Mouse (Mus musculus) intestine, postnatal 0 days (tissue): ENCODE data around the gene Cfap100. TPM values are rescaled to one million over a fixed set of nuclear protein-coding genes. Genes with fewer than 3 reads are reported as not detected.

Source experiments
- ATAC-seq: fragments of 200-750 bp; cut with Nextera tagmentation; 2 replicates; pipeline ENCODE4 v1.8.0; 2017; ENCODE audit warnings: mild to moderate bottlenecking, moderate TSS enrichment, moderate library complexity
- H3K27ac ChIP-seq: fragments of 300-500 bp; sonication (generic); 2 replicates; pipeline ENCODE4 v1.5.1; 2014; ENCODE audit warnings: mild to moderate bottlenecking, low read depth, low read length, moderate library complexity
- H3K27me3 ChIP-seq: fragments of 300-500 bp; sonication (generic); replicated peaks from 2 replicates; pipeline ENCODE4 v1.6.1; 2014; ENCODE audit warnings: low read length, mixed read lengths; ENCODE audit not compliant: control insufficient read depth, insufficient read depth
- H3K36me3 ChIP-seq: fragments of 300-500 bp; sonication (generic); 2 replicates; pipeline ENCODE4 v1.6.1; 2014; ENCODE audit warnings: mild to moderate bottlenecking, moderate library complexity; ENCODE audit not compliant: control insufficient read depth, insufficient read depth
- H3K4me1 ChIP-seq: fragments of 300-500 bp; sonication (generic); replicated peaks from 2 replicates; pipeline ENCODE4 v1.6.1; 2014; ENCODE audit warnings: antibody characterized with exemption, low read length, mixed read lengths; ENCODE audit not compliant: control insufficient read depth, insufficient read depth
- H3K4me2 ChIP-seq: fragments of 300-500 bp; sonication (generic); replicated peaks from 2 replicates; pipeline ENCODE4 v1.6.1; 2014; ENCODE audit warnings: low read depth, mild to moderate bottlenecking, moderate library complexity
- H3K4me3 ChIP-seq: fragments of 300-500 bp; sonication (generic); 2 replicates; pipeline ENCODE4 v1.5.1; 2014; ENCODE audit warnings: low read depth, low read length
- H3K9ac ChIP-seq: fragments of 300-500 bp; sonication (generic); 2 replicates; pipeline ENCODE4 v1.6.1; 2014; ENCODE audit warnings: mild to moderate bottlenecking, low read depth, low read length
- H3K9me3 ChIP-seq: fragments of 300-500 bp; sonication (generic); 2 replicates; pipeline ENCODE4 v1.6.1; 2016; ENCODE audit warnings: mixed run types; ENCODE audit not compliant: control insufficient read depth
- CTCF ChIP-seq: sonication (generic); IDR thresholded peaks from 2 replicates; pipeline ENCODE4 v1.5.1; 2016; ENCODE audit warnings: low read depth, mild to moderate bottlenecking, control low read depth, antibody characterized with exemption, moderate library complexity
- WGBS: fragments of 180-500 bp; shearing (Covaris S2); extraction: QIAGEN DNeasy Blood & Tissue Kit; methylation state at CpG from one replicate; pipeline ENCODE4 v1.1.7; 2014; 5-methylcytosine and 5-hydroxymethylcytosine counted together
- polyA plus RNA-seq: library from polyadenylated mRNA; unstranded; fragments of >200 nt; fragmentation: Nextera tagmentation; extraction: Ambion mirVana; gene quantifications from 2 replicates; pipeline ENCODE4 v1.2.1, GENCODE M21; 2015

Cfap100 gene
- 0.07 TPM in 1 of 2 replicates, not detected in the other for polyA plus RNA-seq

- Histone ChIP-seq H3K27ac (no peak within 1 kb of the TSS), H3K9me3 (no peaks in the 10 kb centered on the region), H3K4me1 (no peaks in the 10 kb centered on the region), H3K27me3 (no peaks in the 10 kb centered on the region; the same call in 1 of the 2 replicates), H3K4me2 (peak within 1 kb of the TSS; percentile 78), H3K9ac (peak within 1 kb of the TSS; percentile 23; the same call in 1 of the 2 replicates), H3K36me3 (no peaks in the 10 kb centered on the region), H3K4me3 (peak within 1 kb of the TSS; percentile 38)
- under 1% methylated on average over 31 of the region's 31 CpGs for WGBS
- TF ChIP-seq CTCF: peak; percentile 82
- ATAC-seq: peak; percentile 72
These were observed at the start of gene Cfap100 for GRCm38 (mm10) chr6:90428380-90428974. TSS of gene Cfap100 (minus strand) at chr6:90428797.

GRCm38 (mm10) chr6:90476941-90477518 lies 48.4 kb upstream of the Cfap100 start:
- no peaks in the 10 kb centered on the region for H3K36me3 ChIP-seq
- TF ChIP-seq CTCF: no peak
- no peak overlapping the region for H3K9ac ChIP-seq
- H3K27ac ChIP-seq: no peak overlapping the region
- H3K4me3 ChIP-seq: no peak overlapping the region
- no peaks in the 10 kb centered on the region for H3K4me1 ChIP-seq
- H3K27me3 ChIP-seq: no peaks in the 10 kb centered on the region
- H3K4me2 ChIP-seq: no peak overlapping the region
- 58% methylated on average over 14 of the region's 14 CpGs for WGBS
- H3K9me3 ChIP-seq: no peaks in the 10 kb centered on the region
- ATAC-seq: no peak

GRCm38 (mm10) chr6:90475854-90476212 lies 47.2 kb upstream of the Cfap100 start:
- H3K4me3 ChIP-seq: no peak overlapping the region
- TF ChIP-seq CTCF: no peak
- H3K27ac ChIP-seq: no peak overlapping the region
- WGBS: 78% methylated on average over 3 of the region's 3 CpGs
- no peak for ATAC-seq
- no peaks in the 10 kb centered on the region for H3K36me3 ChIP-seq
- no peaks in the 10 kb centered on the region for H3K9me3 ChIP-seq
- no peaks in the 10 kb centered on the region for H3K4me1 ChIP-seq
- no peak overlapping the region for H3K9ac ChIP-seq
- no peaks in the 10 kb centered on the region for H3K27me3 ChIP-seq
- H3K4me2 ChIP-seq: no peak overlapping the region

- ATAC-seq: no peak
- WGBS: 58% methylated on average over 4 of the region's 4 CpGs
- no peak overlapping the region for H3K27ac ChIP-seq
- no peak overlapping the region for H3K4me3 ChIP-seq
- no peak for TF ChIP-seq CTCF
- H3K4me2 ChIP-seq: no peak overlapping the region
- H3K9ac ChIP-seq: no peak overlapping the region
- no peaks in the 10 kb centered on the region for H3K27me3 ChIP-seq
- no peaks in the 10 kb centered on the region for H3K9me3 ChIP-seq
- H3K36me3 ChIP-seq: no peaks in the 10 kb centered on the region
- no peaks in the 10 kb centered on the region for H3K4me1 ChIP-seq
These were observed 46.7 kb upstream of the Cfap100 start for GRCm38 (mm10) chr6:90475176-90475853.

- H3K4me2 ChIP-seq: no peak overlapping the region
- WGBS: 90% methylated on average over 3 of the region's 3 CpGs
- H3K4me1 ChIP-seq: no peaks in the 10 kb centered on the region
- H3K36me3 ChIP-seq: no peaks in the 10 kb centered on the region
- ATAC-seq: no peak
- no peak overlapping the region for H3K27ac ChIP-seq
- H3K9me3 ChIP-seq: no peaks in the 10 kb centered on the region
- H3K4me3 ChIP-seq: no peak overlapping the region
- no peaks in the 10 kb centered on the region for H3K27me3 ChIP-seq
- TF ChIP-seq CTCF: no peak
- no peak overlapping the region for H3K9ac ChIP-seq
These were observed 45.8 kb upstream of the Cfap100 start for GRCm38 (mm10) chr6:90474361-90474750.

GRCm38 (mm10) chr6:90473630-90474360 lies 45.2 kb upstream of the Cfap100 start:
- Histone ChIP-seq H3K36me3 (no peaks in the 10 kb centered on the region), H3K9ac (no peak overlapping the region), H3K4me2 (no peak overlapping the region), H3K27me3 (no peaks in the 10 kb centered on the region), H3K4me3 (no peak overlapping the region), H3K9me3 (no peaks in the 10 kb centered on the region), H3K4me1 (no peaks in the 10 kb centered on the region), H3K27ac (no peak overlapping the region)
- ATAC-seq: no peak
- 93% methylated on average over 24 of the region's 24 CpGs for WGBS
- no peak for TF ChIP-seq CTCF
